Mouse (Mus musculus): ENCODE data around the gene Serpinb11. TPM values are rescaled to one million over a fixed set of nuclear protein-coding genes. Genes with fewer than 3 reads are reported as not detected.

The Serpinb11 gene
- polyA plus RNA-seq, 1 experiment from 2014 or later, result not detected

GRCm38 (mm10) chr1:107384532-107384931, 23.5 kb downstream of the Serpinb11 start:
- no peak for ATAC-seq (ENCODE audit: insufficient number of reproducible peaks, insufficient read depth, low FRiP score, low TSS enrichment, low read depth)
- 84% methylated on average over 9 of the region's 9 CpGs for WGBS

GRCm38 (mm10) chr1:107389753-107390152, 28.8 kb downstream of the Serpinb11 start:
- Histone ChIP-seq H3K36me3 (no peaks in the 10 kb centered on the region), H3K27ac (no peak overlapping the region), H3K9ac (replicated peaks) (no peak overlapping the region), H3K4me3 (replicated peaks) (no peak overlapping the region), H3K4me1 (replicated peaks) (no peaks in the 10 kb centered on the region), H3K4me2 (no peak overlapping the region), H3K9me3 (no peaks in the 10 kb centered on the region), H3K27me3 (no peaks in the 10 kb centered on the region)
- no peak for ATAC-seq (ENCODE audit: insufficient number of reproducible peaks, insufficient read depth, low FRiP score, low TSS enrichment, low read depth)
- 81% methylated on average over 2 of the region's 2 CpGs for WGBS

More at GRCm38 (mm10) chr1:107384532-107384931, 23.5 kb downstream of the Serpinb11 start:
- Histone ChIP-seq H3K4me1 (replicated peaks) (no peaks in the 10 kb centered on the region), H3K4me2 (no peak overlapping the region), H3K36me3 (no peaks in the 10 kb centered on the region), H3K9me3 (no peaks in the 10 kb centered on the region), H3K4me3 (replicated peaks) (no peak overlapping the region), H3K27ac (no peak overlapping the region), H3K9ac (replicated peaks) (no peak overlapping the region), H3K27me3 (no peaks in the 10 kb centered on the region)

GRCm38 (mm10) chr1:107397481-107397880, 36.5 kb downstream of the Serpinb11 start:
- Histone ChIP-seq H3K9me3 (no peaks in the 10 kb centered on the region), H3K9ac (replicated peaks) (no peak overlapping the region), H3K4me2 (no peak overlapping the region), H3K4me1 (replicated peaks) (no peaks in the 10 kb centered on the region), H3K27ac (no peak overlapping the region), H3K36me3 (no peaks in the 10 kb centered on the region), H3K4me3 (replicated peaks) (no peak overlapping the region), H3K27me3 (no peaks in the 10 kb centered on the region)
- ATAC-seq (ENCODE audit: insufficient number of reproducible peaks, insufficient read depth, low FRiP score, low TSS enrichment, low read depth), result no peak
- WGBS, result 65% methylated on average over 1 of the region's 1 CpGs

GRCm38 (mm10) chr1:107399355-107399754, 38.4 kb downstream of the Serpinb11 start, which contains the start of gene Serpinb7:
Gene Serpinb7 (plus strand): TSS chr1:107399655.
- 80% methylated on average over 3 of the region's 3 CpGs for WGBS
- ATAC-seq (ENCODE audit: insufficient number of reproducible peaks, insufficient read depth, low FRiP score, low TSS enrichment, low read depth), result no peak
- H3K4me2 ChIP-seq, result no peak within 1 kb of the TSS

GRCm38 (mm10) chr1:107402082-107402481, 41.1 kb downstream of the Serpinb11 start:
- H3K4me1 ChIP-seq (replicated peaks), result no peaks in the 10 kb centered on the region
- H3K4me2 ChIP-seq, result no peak overlapping the region
- no peak overlapping the region for H3K9ac ChIP-seq (replicated peaks)
- no peak overlapping the region for H3K4me3 ChIP-seq (replicated peaks)
- H3K27me3 ChIP-seq, result no peaks in the 10 kb centered on the region
- no peaks in the 10 kb centered on the region for H3K36me3 ChIP-seq
- no peak for ATAC-seq (ENCODE audit: insufficient number of reproducible peaks, insufficient read depth, low FRiP score, low TSS enrichment, low read depth)
- H3K27ac ChIP-seq, result no peak overlapping the region
- 78% methylated on average over 4 of the region's 4 CpGs for WGBS
- H3K9me3 ChIP-seq, result no peaks in the 10 kb centered on the region

More at GRCm38 (mm10) chr1:107399355-107399754, 38.4 kb downstream of the Serpinb11 start, which contains the start of gene Serpinb7:
- H3K4me1 ChIP-seq (replicated peaks), result no peaks in the 10 kb centered on the region
- H3K9ac ChIP-seq (replicated peaks), result no peak within 1 kb of the TSS
- H3K27ac ChIP-seq, result no peak within 1 kb of the TSS
- H3K36me3 ChIP-seq, result no peaks in the 10 kb centered on the region
- H3K4me3 ChIP-seq (replicated peaks), result no peak within 1 kb of the TSS
- no peaks in the 10 kb centered on the region for H3K27me3 ChIP-seq
- H3K9me3 ChIP-seq, result no peaks in the 10 kb centered on the region

GRCm38 (mm10) chr1:107414650-107415049, 53.7 kb downstream of the Serpinb11 start:
- Histone ChIP-seq H3K27ac (no peak overlapping the region), H3K27me3 (no peaks in the 10 kb centered on the region), H3K4me1 (replicated peaks) (no peaks in the 10 kb centered on the region), H3K36me3 (no peaks in the 10 kb centered on the region), H3K9me3 (no peaks in the 10 kb centered on the region), H3K4me2 (no peak overlapping the region), H3K4me3 (replicated peaks) (no peak overlapping the region), H3K9ac (replicated peaks) (no peak overlapping the region)
- WGBS, result 31% methylated on average over 1 of the region's 1 CpGs
- no peak for ATAC-seq (ENCODE audit: insufficient number of reproducible peaks, insufficient read depth, low FRiP score, low TSS enrichment, low read depth)

GRCm38 (mm10) chr1:107422487-107422886, 61.5 kb downstream of the Serpinb11 start:
- H3K9me3 ChIP-seq, result no peaks in the 10 kb centered on the region
- no peak overlapping the region for H3K4me2 ChIP-seq
- no peak overlapping the region for H3K9ac ChIP-seq (replicated peaks)
- no peak overlapping the region for H3K27ac ChIP-seq
- no peak for ATAC-seq (ENCODE audit: insufficient number of reproducible peaks, insufficient read depth, low FRiP score, low TSS enrichment, low read depth)
- WGBS, result 82% methylated on average over 4 of the region's 4 CpGs
- H3K27me3 ChIP-seq, result no peaks in the 10 kb centered on the region
- no peaks in the 10 kb centered on the region for H3K4me1 ChIP-seq (replicated peaks)
- no peak overlapping the region for H3K4me3 ChIP-seq (replicated peaks)
- no peaks in the 10 kb centered on the region for H3K36me3 ChIP-seq

Other genes with a start within 250 kb of the Serpinb11 start
- not detected in 2 replicates for gene Serpinb3b, start 82.8 kb upstream of the Serpinb11 start, polyA plus RNA-seq (2016; fragmentation: Nextera tagmentation; extraction: Ambion mirVana)
- gene Serpinb3c, start 82.8 kb upstream of the Serpinb11 start, polyA plus RNA-seq (2016; fragmentation: Nextera tagmentation; extraction: Ambion mirVana), result not detected in 2 replicates
- 0.24 TPM in 1 of 2 replicates, not detected in the other for gene Serpinb7, start 38.5 kb downstream of the Serpinb11 start, polyA plus RNA-seq (2016; fragmentation: Nextera tagmentation; extraction: Ambion mirVana)
- gene Serpinb2, start 150.2 kb downstream of the Serpinb11 start, polyA plus RNA-seq (2016; fragmentation: Nextera tagmentation; extraction: Ambion mirVana), result 0.10 and 0.16 TPM in 2 replicates
- gene Serpinb8, start 228.8 kb downstream of the Serpinb11 start, polyA plus RNA-seq (2016; fragmentation: Nextera tagmentation; extraction: Ambion mirVana), result 0.38 and 0.61 TPM in 2 replicates